Mouse (Mus musculus): ENCODE data around the gene Dmd. TPM values are rescaled to one million over a fixed set of nuclear protein-coding genes. Genes with fewer than 3 reads are reported as not detected.
"Not testable (repeated sequence)": the region's sequence is repeated elsewhere in the genome, so short reads cannot be mapped to it uniquely, and the experiment has no call there.

Gene Dmd
- 10 to 100 TPM; 66.0 to 70.4 TPM for total RNA-seq (2021)
- long read RNA-seq, experiment 1, full-length matches to known transcripts: 10 of 21 reads
- long read RNA-seq, experiment 1, partial matches to known transcripts: 6 of 21 reads
- long read RNA-seq, experiment 1, other reads (novel, unspliced or antisense): 5 of 21 reads
- long read RNA-seq, experiment 2, full-length matches to known transcripts: 12 of 18 reads
- long read RNA-seq, experiment 2, partial matches to known transcripts: 2 of 18 reads
- long read RNA-seq, experiment 2, other reads (novel, unspliced or antisense): 4 of 18 reads

GRCm38 (mm10) chrX:82948630-82949029 lies at the start of gene Dmd:
TSS of gene Dmd (plus strand) at chrX:82948870.
- DNase-seq (ENCODE audit: low spot score in 2 of 2): no peak

- no peak for DNase-seq (ENCODE audit: low spot score in 2 of 2)
Observed at GRCm38 (mm10) chrX:82901515-82901914, 47.2 kb upstream of the Dmd start.

GRCm38 (mm10) chrX:82987683-82988082 lies 39.0 kb downstream of the Dmd start:
- no peak for DNase-seq (ENCODE audit: low spot score in 2 of 2)

- no peak for DNase-seq (ENCODE audit: low spot score in 2 of 2)
Observed at GRCm38 (mm10) chrX:83050190-83050589, 101.5 kb downstream of the Dmd start.

GRCm38 (mm10) chrX:83116171-83116876 lies 167.7 kb downstream of the Dmd start:
- no peak for DNase-seq (ENCODE audit: low spot score in 2 of 2)

- DNase-seq (ENCODE audit: low spot score in 2 of 2): no peak
Observed at GRCm38 (mm10) chrX:83117198-83117597, 168.5 kb downstream of the Dmd start.

- peak in 1 of 2 experiments; percentile 18 for DNase-seq (ENCODE audit: low spot score in 2 of 2)
Observed at GRCm38 (mm10) chrX:83220563-83220962, 271.9 kb downstream of the Dmd start.

- DNase-seq (ENCODE audit: low spot score in 2 of 2): no peak
Observed at GRCm38 (mm10) chrX:83221050-83221449, 272.4 kb downstream of the Dmd start.

GRCm38 (mm10) chrX:83487598-83487997 lies 538.9 kb downstream of the Dmd start, which contains the start of gene Tsga8:
TSS of gene Tsga8 (minus strand) at chrX:83487924.
- DNase-seq (ENCODE audit: low spot score in 2 of 2): no peak

- DNase-seq (ENCODE audit: low spot score in 2 of 2): no peak
Observed at GRCm38 (mm10) chrX:83674998-83675397, 726.3 kb downstream of the Dmd start.

- no peak for DNase-seq (ENCODE audit: low spot score in 2 of 2)
Observed at GRCm38 (mm10) chrX:83686547-83686946, 737.9 kb downstream of the Dmd start.

GRCm38 (mm10) chrX:83740533-83740932 lies 791.9 kb downstream of the Dmd start:
- peak in 1 of 2 experiments; percentile 34 for DNase-seq (ENCODE audit: low spot score in 2 of 2)

- DNase-seq (ENCODE audit: low spot score in 2 of 2): peak in 1 of 2 experiments; percentile 22
Observed at GRCm38 (mm10) chrX:83746301-83747008, 797.8 kb downstream of the Dmd start.

- DNase-seq (ENCODE audit: low spot score in 2 of 2): no peak
Observed at GRCm38 (mm10) chrX:83787406-83787805, 838.7 kb downstream of the Dmd start.

GRCm38 (mm10) chrX:83867469-83867868 lies 918.8 kb downstream of the Dmd start:
- DNase-seq (ENCODE audit: low spot score in 2 of 2): not testable (repeated sequence)

GRCm38 (mm10) chrX:83875389-83875788 lies 926.7 kb downstream of the Dmd start:
- not testable (repeated sequence) for DNase-seq (ENCODE audit: low spot score in 2 of 2)

- DNase-seq (ENCODE audit: low spot score in 2 of 2): no peak
Observed at GRCm38 (mm10) chrX:83975895-83976294, 1027.2 kb downstream of the Dmd start.

- peak; percentile 30 to 34 for DNase-seq (ENCODE audit: low spot score in 2 of 2)
Observed at GRCm38 (mm10) chrX:84001294-84001693, 1052.6 kb downstream of the Dmd start.

- not testable (repeated sequence) for DNase-seq (ENCODE audit: low spot score in 2 of 2)
Observed at GRCm38 (mm10) chrX:84062431-84062830, 1113.8 kb downstream of the Dmd start.

GRCm38 (mm10) chrX:84165872-84166271 lies 1217.2 kb downstream of the Dmd start:
- no peak for DNase-seq (ENCODE audit: low spot score in 2 of 2)

- no peak for DNase-seq (ENCODE audit: low spot score in 2 of 2)
Observed at GRCm38 (mm10) chrX:84241297-84241859, 1292.7 kb downstream of the Dmd start.

All from layer of hippocampus, postnatal 14 days (tissue).